Comparison of ENCODE assay signal across 11 mouse cellular contexts in the genomic region with DNA sequence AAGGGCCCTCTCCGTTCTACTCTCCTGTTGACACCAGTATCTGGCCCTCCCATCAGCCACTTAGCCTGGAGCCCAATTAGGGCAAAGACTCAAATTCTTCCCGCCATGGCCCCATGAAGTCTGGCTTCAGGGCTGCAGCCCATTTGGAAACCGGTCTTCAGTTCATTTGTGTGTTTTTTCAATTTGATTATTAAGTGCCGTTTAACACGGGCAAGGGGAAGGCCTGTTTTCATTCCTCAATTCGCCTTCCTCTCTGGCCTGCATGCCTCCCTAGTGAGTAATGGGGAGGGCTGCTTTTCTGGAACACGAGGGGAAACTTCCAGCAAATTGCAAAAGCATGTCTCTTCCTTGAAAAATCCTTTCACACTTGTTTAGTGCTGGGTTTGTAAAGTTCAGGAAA.
A peak's percentile ranks its signal among the peaks of the same experiment; 100 is the strongest.
DNase-seq lines count a peak whose midpoint lies in the region; ATAC-seq and TF ChIP-seq lines count a peak whose summit lies in the region.
"Had no signal": no experiment of that assay in that cellular context is flagged by ENCODE, and none has a peak within 500 bp of the region (broad histone marks: within the 10 kb centered on the region; RNA-seq: fewer than 3 reads in every experiment).

No protein-coding gene starts in this region.

- WGBS in intestine, embryonic 14.5 days: 32% methylated on average over 7 of the region's 7 CpGs
- WGBS in intestine, postnatal 0 days: 58% methylated on average over 7 of the region's 7 CpGs
- 89% methylated on average over 7 of the region's 7 CpGs for WGBS in macrophage (ENCODE audit: missing documents)

- H3K36me3 ChIP-seq in intestine, embryonic 14.5 days (ENCODE audit: control insufficient read depth, insufficient read depth, low read length): no peaks in the 10 kb centered on the region
- no peaks in the 10 kb centered on the region for H3K36me3 ChIP-seq in intestine, postnatal 0 days (ENCODE audit: control insufficient read depth, insufficient read depth)
- H3K36me3 ChIP-seq in macrophage (ENCODE audit: inconsistent target): no peaks in the 10 kb centered on the region
- H3K36me3 ChIP-seq: hindbrain, embryonic 10.5 days had no signal

- intact Hi-C loops in heart, postnatal 14 days (cut with DNase I): no loop called here

- H3K4me2 ChIP-seq in intestine, embryonic 14.5 days (ENCODE audit: low read length): no peak overlapping the region
- H3K4me2 ChIP-seq in intestine, postnatal 0 days (replicated peaks; ENCODE audit: low read depth): no peak overlapping the region

- ATAC-seq in intestine, embryonic 14.5 days (replicated peaks; ENCODE audit: low FRiP score, low TSS enrichment, low read depth): no peak
- no peak for ATAC-seq in intestine, postnatal 0 days
- ATAC-seq in cerebellum, adult (ENCODE audit: insufficient number of reproducible peaks, low FRiP score, low TSS enrichment): no peak

- no peak for DNase-seq in intestine, embryonic 14.5 days (ENCODE audit: low spot score)
- peak; percentile 38 for DNase-seq in embryo, embryonic 10.5 days (ENCODE audit: low spot score)
- DNase-seq in heart, postnatal 14 days: peak; percentile 25 to 30
- no peak for DNase-seq in thymus, adult 18-20 months
- no peak for DNase-seq in cerebellum, adult 11 months
- DNase-seq: kidney, postnatal 14 days had no signal

- H3K4me3 ChIP-seq in intestine, embryonic 14.5 days (ENCODE audit: low read depth, low read length): no peak overlapping the region
- no peak overlapping the region for H3K4me3 ChIP-seq in intestine, postnatal 0 days (ENCODE audit: low read depth, low read length)
- no peak overlapping the region for H3K4me3 ChIP-seq in macrophage (ENCODE audit: inconsistent target)
- H3K4me3 ChIP-seq: hindbrain, embryonic 10.5 days had no signal

- no peaks in the 10 kb centered on the region for H3K27me3 ChIP-seq in intestine, embryonic 14.5 days (replicated peaks; ENCODE audit: control insufficient read depth, insufficient read depth, low read length)
- H3K27me3 ChIP-seq in intestine, postnatal 0 days (replicated peaks; ENCODE audit: control insufficient read depth, insufficient read depth, low read length): no peaks in the 10 kb centered on the region; the same call in 1 of the 2 replicates
- H3K27me3 ChIP-seq: CH12.LX had no signal

- TF ChIP-seq CTCF in intestine, postnatal 0 days (IDR thresholded peaks at IDR 0.05; ENCODE audit: low read depth): no peak

- peak overlapping the region; percentile 45; the same call in 1 of the 2 replicates for H3K27ac ChIP-seq in intestine, embryonic 14.5 days (ENCODE audit: low read depth)
- no peak overlapping the region for H3K27ac ChIP-seq in intestine, postnatal 0 days (ENCODE audit: low read depth, low read length)
- H3K27ac ChIP-seq in macrophage: peak overlapping the region; percentile 97
- H3K27ac ChIP-seq: hindbrain, embryonic 10.5 days had no signal

- H3K9me3 ChIP-seq in intestine, embryonic 14.5 days (ENCODE audit: control insufficient read depth, low read length): no peaks in the 10 kb centered on the region
- H3K9me3 ChIP-seq in intestine, postnatal 0 days (ENCODE audit: control insufficient read depth): no peaks in the 10 kb centered on the region
- H3K9me3 ChIP-seq: hindbrain, embryonic 10.5 days had no signal

- H3K9ac ChIP-seq in intestine, embryonic 14.5 days (ENCODE audit: low read length): no peak overlapping the region
- no peak overlapping the region for H3K9ac ChIP-seq in intestine, postnatal 0 days (ENCODE audit: low read depth, low read length)

- peaks cover 34% of the 10 kb centered on the region for H3K4me1 ChIP-seq in intestine, embryonic 14.5 days (replicated peaks; ENCODE audit: control insufficient read depth, insufficient read depth, low read length)
- 0 out of 2 replicates have a peak, but pooled peaks cover 2% of the 10 kb centered on the region for H3K4me1 ChIP-seq in intestine, postnatal 0 days (replicated peaks; ENCODE audit: control insufficient read depth, insufficient read depth, low read length)

- H3K79me2 ChIP-seq in macrophage (ENCODE audit: inconsistent target): no peaks in the 10 kb centered on the region

Comparison
In these comparisons a context has a peak if more than half of its experiments do, and no peak if none do; other contexts are left out.
1. DNase-seq: peak in embryo, embryonic 10.5 days (single experiment) and heart, postnatal 14 days (2 of 2); none in intestine, embryonic 14.5 days (single experiment), thymus, adult 18-20 months (0 of 2) and cerebellum, adult 11 months (single experiment).